Mouse (Mus musculus) kidney, postnatal 0 days (tissue): ENCODE data around the gene Ptk7. TPM values are rescaled to one million over a fixed set of nuclear protein-coding genes. Genes with fewer than 3 reads are reported as not detected.

ENCODE experiments used
- ATAC-seq: fragments of 200-750 bp; cut with Nextera tagmentation; replicated peaks from 2 replicates; pipeline ENCODE4 v1.8.0; 2017; ENCODE audit warnings: low read depth, moderate number of reproducible peaks, moderate TSS enrichment, moderate library complexity; ENCODE audit not compliant: low FRiP score
- DNase-seq: peaks from one replicate; pipeline ENCODE4 v3.0.0-alpha.2; 2016; ENCODE audit warnings: low spot score
- H3K27ac ChIP-seq: fragments of 300-500 bp; sonication (generic); 2 replicates; pipeline ENCODE4 v1.5.1; 2014; ENCODE audit warnings: mild to moderate bottlenecking
- H3K27me3 ChIP-seq: fragments of 300-500 bp; sonication (generic); 2 replicates; pipeline ENCODE4 v1.6.1; 2014; ENCODE audit warnings: low read length, mixed read lengths; ENCODE audit not compliant: insufficient read depth
- H3K36me3 ChIP-seq: fragments of 300-500 bp; sonication (generic); 2 replicates; pipeline ENCODE4 v1.6.1; 2014; ENCODE audit warnings: low read length, mixed read lengths; ENCODE audit not compliant: insufficient read depth
- H3K4me1 ChIP-seq: fragments of 300-500 bp; sonication (generic); replicated peaks from 2 replicates; pipeline ENCODE4 v1.6.1; 2014; ENCODE audit warnings: antibody characterized with exemption, low read length, mixed read lengths; ENCODE audit not compliant: insufficient read depth
- H3K4me2 ChIP-seq: fragments of 300-500 bp; sonication (generic); 2 replicates; pipeline ENCODE4 v1.6.1; 2014; ENCODE audit warnings: mild to moderate bottlenecking, low read length, moderate library complexity, mixed read lengths
- H3K4me3 ChIP-seq: fragments of 300-500 bp; sonication (generic); replicated peaks from 2 replicates; pipeline ENCODE4 v1.5.1; 2014; ENCODE audit warnings: low read depth, low read length
- H3K9ac ChIP-seq: fragments of 300-500 bp; sonication (generic); 2 replicates; pipeline ENCODE4 v1.6.1; 2014; ENCODE audit warnings: low read depth, low read length
- H3K9me3 ChIP-seq: fragments of 300-500 bp; sonication (generic); replicated peaks from 2 replicates; pipeline ENCODE4 v1.6.1; 2016; ENCODE audit warnings: low read length, inconsistent platforms, mixed read lengths
- CTCF ChIP-seq: IDR thresholded peaks from 2 replicates; pipeline ENCODE4 v1.5.1; 2016; ENCODE audit warnings: antibody characterized with exemption, low read depth, mild to moderate bottlenecking, moderate library complexity
- WGBS: fragments of 180-500 bp; shearing (Covaris S2); extraction: QIAGEN DNeasy Blood & Tissue Kit; methylation state at CpG from one replicate; pipeline ENCODE4 v1.1.7; 2014; 5-methylcytosine and 5-hydroxymethylcytosine counted together
- polyA plus RNA-seq: library from polyadenylated mRNA; unstranded; fragments of >200 nt; fragmentation: Nextera tagmentation; extraction: Ambion mirVana; gene quantifications from 2 replicates; pipeline ENCODE4 v1.2.1, GENCODE M21; 2015

Gene Ptk7
- polyA plus RNA-seq, 1 experiment from 2014 or later: 94.0 TPM

- no peak overlapping the region for H3K4me3 ChIP-seq
- no peak overlapping the region; the same call in 1 of the 2 replicates for H3K27ac ChIP-seq
- ATAC-seq: no peak
- H3K27me3 ChIP-seq: no peaks in the 10 kb centered on the region
- no peaks in the 10 kb centered on the region for H3K9me3 ChIP-seq
- no peak overlapping the region for H3K9ac ChIP-seq
- no peak overlapping the region for H3K4me2 ChIP-seq
- TF ChIP-seq CTCF: no peak
- H3K36me3 ChIP-seq: no peaks in the 10 kb centered on the region
- no peak for DNase-seq
- peaks cover 34% of the 10 kb centered on the region for H3K4me1 ChIP-seq
- WGBS: 52% methylated on average over 5 of the region's 5 CpGs
These were observed 24.2 kb downstream of the Ptk7 start for GRCm38 (mm10) chr17:46605126-46605525.

DNA sequence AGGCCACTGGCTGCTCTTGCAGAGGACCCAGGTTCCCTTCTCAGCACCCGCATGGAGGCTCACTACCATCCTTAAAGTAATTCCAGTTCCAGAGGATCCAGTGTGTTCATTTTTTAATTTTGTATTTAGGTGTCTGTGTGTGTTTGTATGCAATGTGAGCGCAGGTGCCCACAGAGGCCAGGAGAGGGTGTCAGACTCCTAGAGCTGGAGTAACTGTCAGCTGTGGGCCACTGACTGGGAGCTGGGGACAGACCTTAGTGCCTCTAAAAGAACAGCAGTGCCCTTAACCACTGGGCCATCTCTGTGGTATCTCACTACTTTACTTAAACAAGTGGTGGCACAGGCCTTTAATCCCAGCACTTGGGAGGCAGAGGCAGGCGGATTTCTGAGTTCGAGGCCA, 26.1 kb downstream of the Ptk7 start:
- H3K4me1 ChIP-seq: peaks cover 23% of the 10 kb centered on the region
- H3K27ac ChIP-seq: no peak overlapping the region
- no peak for DNase-seq
- no peaks in the 10 kb centered on the region for H3K36me3 ChIP-seq
- WGBS: 98% methylated on average over 4 of the region's 4 CpGs
- no peak for ATAC-seq
- no peaks in the 10 kb centered on the region for H3K9me3 ChIP-seq
- no peak overlapping the region for H3K9ac ChIP-seq
- no peak overlapping the region for H3K4me3 ChIP-seq
- H3K27me3 ChIP-seq: no peaks in the 10 kb centered on the region
- 0 out of 2 replicates have a peak, but pooled peaks have one; percentile 15 for TF ChIP-seq CTCF
- H3K4me2 ChIP-seq: no peak overlapping the region

DNA sequence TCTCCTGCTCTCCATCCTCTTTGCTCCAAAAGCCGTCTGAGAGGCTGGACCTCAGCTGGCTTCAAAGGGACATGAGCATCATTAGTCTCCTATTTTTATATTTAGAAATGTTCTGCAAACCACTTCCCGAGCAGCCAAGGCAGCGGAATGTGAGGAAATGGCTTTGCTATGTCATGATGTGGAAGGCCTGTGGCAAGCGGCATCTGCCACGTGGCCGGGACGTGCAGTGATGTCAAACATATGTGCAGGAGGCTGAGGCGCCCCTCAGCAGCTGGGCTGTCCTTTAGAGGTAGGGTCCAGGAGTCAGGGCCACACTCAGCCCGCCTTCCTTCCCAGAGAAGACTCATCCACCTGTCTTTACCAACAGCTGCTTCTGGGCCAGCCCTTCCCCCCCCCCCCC, 27.1 kb downstream of the Ptk7 start:
- Histone ChIP-seq H3K27me3 (no peaks in the 10 kb centered on the region), H3K36me3 (no peaks in the 10 kb centered on the region), H3K4me3 (no peak overlapping the region), H3K4me2 (no peak overlapping the region), H3K27ac (0 out of 2 replicates have a peak overlapping the region, but pooled peaks have one; percentile 6), H3K4me1 (peaks cover 18% of the 10 kb centered on the region; the same call in 1 of the 2 replicates), H3K9ac (no peak overlapping the region), H3K9me3 (no peaks in the 10 kb centered on the region)
- WGBS: 52% methylated on average over 9 of the region's 9 CpGs
- no peak for TF ChIP-seq CTCF
- DNase-seq (peak; percentile 69), ATAC-seq (no peak; the same call in 1 of the 2 replicates)

DNA sequence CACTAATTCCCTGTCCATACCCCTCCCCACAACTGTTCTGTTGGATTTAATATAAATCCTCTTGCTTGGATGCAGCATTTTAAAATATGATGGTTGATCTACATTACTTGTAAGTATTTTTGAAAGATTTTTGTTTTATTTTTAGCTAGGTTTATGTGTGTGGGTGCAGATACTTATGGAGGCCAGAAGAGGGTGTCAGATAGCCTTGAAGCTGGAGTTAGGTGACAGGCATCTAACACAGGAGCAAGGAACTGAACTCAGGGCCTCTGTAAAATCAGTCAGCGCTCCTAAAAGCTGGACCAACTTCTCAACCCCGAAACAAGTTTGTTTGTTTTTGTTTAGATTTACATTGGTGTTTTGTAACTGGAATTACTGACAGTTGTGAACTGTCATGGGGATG, 28.7 kb downstream of the Ptk7 start:
- Histone ChIP-seq H3K4me3 (no peak overlapping the region), H3K27ac (no peak overlapping the region), H3K9me3 (no peaks in the 10 kb centered on the region), H3K9ac (no peak overlapping the region), H3K4me2 (no peak overlapping the region), H3K4me1 (peaks cover 10% of the 10 kb centered on the region; the same call in 1 of the 2 replicates), H3K36me3 (0 out of 2 replicates have a peak, but pooled peaks cover 5% of the 10 kb centered on the region), H3K27me3 (no peaks in the 10 kb centered on the region)
- WGBS: 89% methylated on average over 2 of the region's 2 CpGs
- ATAC-seq: no peak
- no peak for DNase-seq
- peak; percentile 43 for TF ChIP-seq CTCF

GRCm38 (mm10) chr17:46598963-46599362, 30.3 kb downstream of the Ptk7 start:
- H3K4me2 ChIP-seq: no peak overlapping the region
- DNase-seq (no peak), ATAC-seq (no peak)
- 0 out of 2 replicates have a peak, but pooled peaks cover 3% of the 10 kb centered on the region for H3K4me1 ChIP-seq
- no peak overlapping the region for H3K4me3 ChIP-seq
- H3K9me3 ChIP-seq: no peaks in the 10 kb centered on the region
- no peak for TF ChIP-seq CTCF
- H3K27ac ChIP-seq: no peak overlapping the region
- 0 out of 2 replicates have a peak, but pooled peaks cover 5% of the 10 kb centered on the region for H3K36me3 ChIP-seq
- no peaks in the 10 kb centered on the region for H3K27me3 ChIP-seq
- no peak overlapping the region for H3K9ac ChIP-seq
- 75% methylated on average over 4 of the region's 4 CpGs for WGBS

- ATAC-seq: no peak
- H3K4me1 ChIP-seq: 0 out of 2 replicates have a peak, but pooled peaks cover 3% of the 10 kb centered on the region
- no peak for TF ChIP-seq CTCF
- H3K4me2 ChIP-seq: no peak overlapping the region
- no peaks in the 10 kb centered on the region for H3K27me3 ChIP-seq
- DNase-seq: no peak
- 88% methylated on average over 11 of the region's 11 CpGs for WGBS
- no peak overlapping the region for H3K4me3 ChIP-seq
- H3K9me3 ChIP-seq: no peaks in the 10 kb centered on the region
- H3K27ac ChIP-seq: no peak overlapping the region
- H3K9ac ChIP-seq: no peak overlapping the region
- H3K36me3 ChIP-seq: 0 out of 2 replicates have a peak, but pooled peaks cover 5% of the 10 kb centered on the region
These were observed 31.3 kb downstream of the Ptk7 start for GRCm38 (mm10) chr17:46597956-46598355.

DNA sequence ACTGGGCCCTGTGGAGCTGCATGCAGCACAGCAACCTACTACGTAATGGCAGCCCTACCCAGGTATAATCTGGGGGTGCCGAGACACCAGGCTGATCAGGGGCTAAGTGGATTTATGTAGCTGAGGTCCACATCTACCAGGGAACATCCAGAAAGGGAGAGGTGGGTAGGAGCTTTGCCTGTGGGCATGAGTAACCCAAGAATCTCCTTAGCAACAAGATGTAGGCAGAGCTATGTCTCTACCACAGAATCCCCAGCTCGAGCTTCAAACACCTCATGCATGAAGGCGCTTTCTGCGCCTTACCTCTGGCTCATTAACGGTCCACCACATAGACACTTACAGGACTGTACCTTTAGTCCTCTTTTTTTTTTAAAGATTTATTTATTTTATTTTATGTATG, 34.0 kb downstream of the Ptk7 start:
- no peak overlapping the region for H3K4me2 ChIP-seq
- no peaks in the 10 kb centered on the region for H3K4me1 ChIP-seq
- WGBS: 51% methylated on average over 6 of the region's 6 CpGs
- H3K9ac ChIP-seq: no peak overlapping the region
- no peaks in the 10 kb centered on the region for H3K27me3 ChIP-seq
- no peak overlapping the region for H3K27ac ChIP-seq
- H3K4me3 ChIP-seq: no peak overlapping the region
- no peaks in the 10 kb centered on the region for H3K9me3 ChIP-seq
- no peak for DNase-seq
- no peak for TF ChIP-seq CTCF
- ATAC-seq: no peak
- H3K36me3 ChIP-seq: peaks cover 10% of the 10 kb centered on the region; the same call in 1 of the 2 replicates
